Mouse (Mus musculus) E14TG2a.4 (cell line): ENCODE results near the gene Pfdn4.

Experiments used
- H3K27me3 ChIP-seq: 2 replicates; pipeline ENCODE4 v1.6.1; 2014; ENCODE audit warnings: low read length, control low read depth; ENCODE audit not compliant: insufficient read depth
- H3K36me3 ChIP-seq: 2 replicates; pipeline ENCODE4 v1.6.1; 2014; ENCODE audit warnings: low read length, control low read depth; ENCODE audit not compliant: insufficient read depth
- H3K4me1 ChIP-seq: replicated peaks from 2 replicates; pipeline ENCODE4 v1.6.1; 2014; ENCODE audit warnings: low read depth, low read length, control low read depth
- H3K4me3 ChIP-seq: replicated peaks from 2 replicates; pipeline ENCODE4 v1.5.1; 2014; ENCODE audit warnings: mild to moderate bottlenecking, low read length
- H3K9me3 ChIP-seq: 2 replicates; pipeline ENCODE4 v1.6.1; 2014; ENCODE audit warnings: low read length, control low read depth
- CTCF ChIP-seq: conservative IDR thresholded peaks from 2 replicates; pipeline ENCODE4 v1.5.1; 2014; ENCODE audit warnings: low read length
- NANOG ChIP-seq: IDR thresholded peaks from 2 replicates; pipeline ENCODE4 v1.6.1; 2014; ENCODE audit warnings: borderline replicate concordance, low read length, mixed read lengths
- POU5F1 ChIP-seq: IDR thresholded peaks from 2 replicates; pipeline ENCODE4 v1.6.1; 2014; ENCODE audit warnings: low read length, borderline replicate concordance

Gene Pfdn4

GRCm38 (mm10) chr2:170468009-170468408 lies 28.2 kb upstream of the Pfdn4 start:
- H3K4me3 ChIP-seq = no peak overlapping the region
- no peaks in the 10 kb centered on the region for H3K9me3 ChIP-seq
- peaks cover 50% of the 10 kb centered on the region for H3K4me1 ChIP-seq
- TF ChIP-seq POU5F1 (no peak), CTCF (peak; percentile 93), NANOG (no peak)
- no peaks in the 10 kb centered on the region for H3K36me3 ChIP-seq
- 0 out of 2 replicates have a peak, but pooled peaks cover 6% of the 10 kb centered on the region for H3K27me3 ChIP-seq

GRCm38 (mm10) chr2:170469616-170470308 lies 26.5 kb upstream of the Pfdn4 start:
- Histone ChIP-seq H3K4me1 (peaks cover 47% of the 10 kb centered on the region), H3K27me3 (0 out of 2 replicates have a peak, but pooled peaks cover 6% of the 10 kb centered on the region), H3K4me3 (peak overlapping the region; percentile 45), H3K36me3 (no peaks in the 10 kb centered on the region), H3K9me3 (peaks cover 3% of the 10 kb centered on the region; the same call in 1 of the 2 replicates)
- TF ChIP-seq POU5F1 (no peak), NANOG (peak; percentile 48; the same call in 1 of the 2 replicates), CTCF (no peak)

GRCm38 (mm10) chr2:170470591-170470990 lies 25.6 kb upstream of the Pfdn4 start:
- H3K4me3 ChIP-seq = 0 out of 2 replicates have a peak overlapping the region, but pooled peaks have one; percentile 45
- no peak for TF ChIP-seq CTCF
- no peak for TF ChIP-seq NANOG
- no peak for TF ChIP-seq POU5F1
- peaks cover 3% of the 10 kb centered on the region; the same call in 1 of the 2 replicates for H3K9me3 ChIP-seq
- 0 out of 2 replicates have a peak, but pooled peaks cover 6% of the 10 kb centered on the region for H3K27me3 ChIP-seq
- H3K4me1 ChIP-seq = peaks cover 47% of the 10 kb centered on the region
- H3K36me3 ChIP-seq = no peaks in the 10 kb centered on the region

GRCm38 (mm10) chr2:170474125-170474524 lies 22.1 kb upstream of the Pfdn4 start:
- no peaks in the 10 kb centered on the region for H3K36me3 ChIP-seq
- H3K27me3 ChIP-seq = 0 out of 2 replicates have a peak, but pooled peaks cover 6% of the 10 kb centered on the region
- H3K9me3 ChIP-seq = peaks cover 3% of the 10 kb centered on the region; the same call in 1 of the 2 replicates
- TF ChIP-seq POU5F1 (no peak), CTCF (no peak), NANOG (no peak)
- H3K4me1 ChIP-seq = peaks cover 33% of the 10 kb centered on the region
- H3K4me3 ChIP-seq = no peak overlapping the region

GRCm38 (mm10) chr2:170475164-170475563 lies 21.1 kb upstream of the Pfdn4 start:
- H3K9me3 ChIP-seq = peaks cover 3% of the 10 kb centered on the region; the same call in 1 of the 2 replicates
- H3K27me3 ChIP-seq = 0 out of 2 replicates have a peak, but pooled peaks cover 6% of the 10 kb centered on the region
- no peak for TF ChIP-seq NANOG
- TF ChIP-seq CTCF = no peak
- no peak for TF ChIP-seq POU5F1
- H3K36me3 ChIP-seq = no peaks in the 10 kb centered on the region
- H3K4me1 ChIP-seq = peaks cover 23% of the 10 kb centered on the region
- H3K4me3 ChIP-seq = no peak overlapping the region

GRCm38 (mm10) chr2:170476215-170476614 lies 20.0 kb upstream of the Pfdn4 start:
- 0 out of 2 replicates have a peak, but pooled peaks cover 6% of the 10 kb centered on the region for H3K27me3 ChIP-seq
- no peaks in the 10 kb centered on the region for H3K36me3 ChIP-seq

GRCm38 (mm10) chr2:170476643-170477042 lies 19.6 kb upstream of the Pfdn4 start:
- Histone ChIP-seq H3K4me1 (peaks cover 21% of the 10 kb centered on the region), H3K4me3 (no peak overlapping the region), H3K9me3 (peaks cover 3% of the 10 kb centered on the region; the same call in 1 of the 2 replicates), H3K27me3 (0 out of 2 replicates have a peak, but pooled peaks cover 6% of the 10 kb centered on the region), H3K36me3 (no peaks in the 10 kb centered on the region)
- TF ChIP-seq CTCF (no peak), POU5F1 (no peak), NANOG (no peak)

More at GRCm38 (mm10) chr2:170476215-170476614, 20.0 kb upstream of the Pfdn4 start:
- H3K9me3 ChIP-seq = peaks cover 3% of the 10 kb centered on the region; the same call in 1 of the 2 replicates
- H3K4me1 ChIP-seq = peaks cover 22% of the 10 kb centered on the region
- TF ChIP-seq CTCF = peak; percentile 65
- no peak for TF ChIP-seq NANOG
- no peak overlapping the region for H3K4me3 ChIP-seq

- Histone ChIP-seq H3K27me3 (peaks cover 26% of the 10 kb centered on the region), H3K36me3 (no peaks in the 10 kb centered on the region), H3K9me3 (no peaks in the 10 kb centered on the region), H3K4me3 (no peak overlapping the region), H3K4me1 (peaks cover 23% of the 10 kb centered on the region)
- TF ChIP-seq POU5F1 (no peak), NANOG (no peak), CTCF (peak; percentile 80)
These were observed 14.1 kb upstream of the Pfdn4 start for GRCm38 (mm10) chr2:170482019-170482540.
